Mouse (Mus musculus) liver, postnatal 0 days (tissue): ENCODE results near the gene Zfr.

ENCODE experiments used
- CTCF ChIP-seq: sonication (generic); IDR thresholded peaks from 2 replicates; pipeline ENCODE4 v1.5.1; 2016; ENCODE audit warnings: antibody characterized with exemption, low read depth
- EP300 ChIP-seq: IDR thresholded peaks from 2 replicates; pipeline ENCODE4 v1.6.1; 2016; ENCODE audit warnings: antibody characterized with exemption, low read depth, mild to moderate bottlenecking

DNA sequence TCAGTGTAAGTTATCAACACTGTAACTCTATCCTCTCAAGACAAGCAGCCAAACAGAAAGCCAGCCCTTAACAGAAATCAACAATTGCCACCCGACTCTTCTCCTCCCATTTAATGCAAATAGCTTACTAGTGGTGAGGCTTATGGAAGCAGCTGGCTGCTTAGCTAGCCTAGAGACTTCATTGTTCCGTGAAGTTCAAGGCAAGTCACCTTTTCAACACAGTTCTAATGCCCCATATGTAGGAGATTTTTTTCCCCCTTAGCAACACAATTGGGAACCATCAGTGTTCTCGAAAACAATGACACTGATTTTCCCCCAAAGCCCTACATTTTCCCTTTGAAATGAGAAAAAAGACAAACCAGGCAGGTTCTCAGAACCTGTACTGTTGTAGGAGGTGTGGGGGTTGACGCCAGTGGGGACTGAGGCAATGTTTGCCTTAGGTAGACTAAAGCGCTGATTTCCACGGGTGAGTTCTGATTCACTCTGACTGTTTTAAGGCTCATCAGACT, 1.9 kb upstream of the Zfr start:
- TF ChIP-seq CTCF (no peak), EP300 (no peak)
